ENCODE assay signal across 13 mouse cellular contexts in genomic region chr11:5498931-5499661, GRCm38 (mm10). TPM values are rescaled to one million over a fixed set of nuclear protein-coding genes. Genes with fewer than 3 reads are reported as not detected.
A peak's percentile ranks its signal among the peaks of the same experiment; 100 is the strongest.
DNase-seq lines count a peak whose midpoint lies in the region; ATAC-seq and TF ChIP-seq lines count a peak whose summit lies in the region.
"Had no signal": no experiment of that assay in that cellular context is flagged by ENCODE, and none has a peak within 500 bp of the region (broad histone marks: within the 10 kb centered on the region; RNA-seq: fewer than 3 reads in every experiment).

No protein-coding gene starts in this region.

- H3K27ac ChIP-seq in MEL (ENCODE audit: control insufficient read depth, low read depth, low read length): no peak overlapping the region
- H3K27ac ChIP-seq in kidney, embryonic 14.5 days (ENCODE audit: low read depth, low read length): peak overlapping the region; percentile 31; the same call in 1 of the 2 replicates
- peak overlapping the region; percentile 81 for H3K27ac ChIP-seq in liver, postnatal 0 days (ENCODE audit: low read depth)
- no peak overlapping the region for H3K27ac ChIP-seq in cerebellum, adult 2 months (ENCODE audit: insufficient read depth, low read length)
- H3K27ac ChIP-seq in forebrain, embryonic 16.5 days (ENCODE audit: low read length): no peak overlapping the region
- H3K27ac ChIP-seq: forebrain, embryonic 10.5 days; limb, embryonic 15.5 days had no signal

- no peak overlapping the region for H3K4me2 ChIP-seq in kidney, embryonic 14.5 days (replicated peaks; ENCODE audit: low read depth, low read length)
- peak overlapping the region; percentile 42 for H3K4me2 ChIP-seq in liver, postnatal 0 days (ENCODE audit: low read depth, low read length)
- H3K4me2 ChIP-seq in forebrain, embryonic 16.5 days (ENCODE audit: low read length): no peak overlapping the region
- H3K4me2 ChIP-seq: limb, embryonic 15.5 days had no signal

- ATAC-seq in kidney, embryonic 14.5 days (ENCODE audit: low FRiP score, low TSS enrichment): peak; percentile 52; the same call in 1 of the 2 replicates
- peak; percentile 71 for ATAC-seq in liver, postnatal 0 days
- ATAC-seq in forebrain, embryonic 16.5 days: no peak
- ATAC-seq: hindbrain, embryonic 16.5 days had no signal

- no peaks in the 10 kb centered on the region for H3K79me2 ChIP-seq in MEL (ENCODE audit: control insufficient read depth, insufficient read depth, low read length, poor library complexity)

- no peak for TF ChIP-seq EP300 in MEL (IDR thresholded peaks at IDR 0.05; ENCODE audit: low read depth in 1 of 2, low read length in 2 of 2)
- peak; percentile 40 for TF ChIP-seq EP300 in liver, postnatal 0 days (IDR thresholded peaks at IDR 0.05; ENCODE audit: low read depth)

- TF ChIP-seq RAD21 in MEL (IDR thresholded peaks at IDR 0.05; ENCODE audit: low read depth, low read length): no peak

- DNase-seq in heart, adult 11 months: peak; percentile 90
- no peak for DNase-seq in heart, postnatal 4 days
- DNase-seq in MEL (ENCODE audit: low read depth, low spot score): no peak
- peak; percentile 47 for DNase-seq in liver, postnatal 0 days
- DNase-seq in cerebellum, adult 2 months: no peak
- no peak for DNase-seq in cerebellum, postnatal 4 days (ENCODE audit: low spot score in 2 of 2)
- DNase-seq: cerebellum, adult 11-12 months; spleen, adult 18-20 months had no signal

- no peak overlapping the region for H3K4me3 ChIP-seq in MEL (ENCODE audit: control insufficient read depth in 1 of 2, insufficient read depth in 1 of 2, low read depth in 2 of 2, low read length in 2 of 2)
- no peak overlapping the region for H3K4me3 ChIP-seq in kidney, embryonic 14.5 days (ENCODE audit: low read length)
- H3K4me3 ChIP-seq in liver, postnatal 0 days (ENCODE audit: low read depth, low read length): no peak overlapping the region
- no peak overlapping the region for H3K4me3 ChIP-seq in cerebellum, adult 2 months (replicated peaks; ENCODE audit: insufficient read depth, low read depth, low read length)
- H3K4me3 ChIP-seq in forebrain, embryonic 16.5 days (replicated peaks; ENCODE audit: low read length): no peak overlapping the region
- H3K4me3 ChIP-seq: forebrain, embryonic 10.5 days; limb, embryonic 15.5 days had no signal

- TF ChIP-seq CTCF in MEL (IDR thresholded peaks at IDR 0.05 in 2 of 3, conservative IDR thresholded peaks at IDR 0.05 in 1 of 3; ENCODE audit: control insufficient read depth in 1 of 3, insufficient read depth in 1 of 3, low read depth in 2 of 3, low read length in 3 of 3, poor library complexity in 1 of 3, severe bottlenecking in 1 of 3): no peak
- no peak for TF ChIP-seq CTCF in liver, postnatal 0 days (IDR thresholded peaks at IDR 0.05; ENCODE audit: low read depth)
- TF ChIP-seq CTCF in cerebellum, adult 2 months (IDR thresholded peaks at IDR 0.05; ENCODE audit: borderline replicate concordance, insufficient read depth, low read depth, low read length): no peak

- H3K36me3 ChIP-seq in MEL (ENCODE audit: control insufficient read depth in 1 of 2, insufficient read depth in 2 of 2, low read length in 2 of 2): no peaks in the 10 kb centered on the region
- no peaks in the 10 kb centered on the region for H3K36me3 ChIP-seq in kidney, embryonic 14.5 days (ENCODE audit: control insufficient read depth, insufficient read depth, low read length)
- H3K36me3 ChIP-seq in liver, postnatal 0 days (replicated peaks; ENCODE audit: insufficient read depth, low read length): no peaks in the 10 kb centered on the region
- no peaks in the 10 kb centered on the region for H3K36me3 ChIP-seq in forebrain, embryonic 16.5 days (ENCODE audit: control insufficient read depth, insufficient read depth)
- H3K36me3 ChIP-seq: forebrain, embryonic 10.5 days; limb, embryonic 15.5 days had no signal

- H3K9me3 ChIP-seq in MEL (replicated peaks; ENCODE audit: insufficient read depth, low read length): no peaks in the 10 kb centered on the region
- H3K9me3 ChIP-seq in kidney, embryonic 14.5 days (ENCODE audit: control insufficient read depth, low read length): no peaks in the 10 kb centered on the region
- H3K9me3 ChIP-seq in liver, postnatal 0 days (ENCODE audit: low read length): no peaks in the 10 kb centered on the region
- H3K9me3 ChIP-seq in forebrain, embryonic 16.5 days (ENCODE audit: control insufficient read depth, low read length): no peaks in the 10 kb centered on the region
- H3K9me3 ChIP-seq: forebrain, embryonic 10.5 days; limb, embryonic 15.5 days had no signal

- no peak for TF ChIP-seq POLR2A in MEL (IDR thresholded peaks at IDR 0.05; ENCODE audit: control insufficient read depth in 1 of 2, insufficient read depth in 1 of 2, low read depth in 1 of 2, low read length in 2 of 2, poor library complexity in 1 of 2)
- no peak for TF ChIP-seq POLR2A in cerebellum, adult 2 months (IDR thresholded peaks at IDR 0.05; ENCODE audit: borderline replicate concordance, insufficient read depth, low read length)

- no peaks in the 10 kb centered on the region for H3K27me3 ChIP-seq in MEL (ENCODE audit: control insufficient read depth in 1 of 2, insufficient read depth in 2 of 2, low read length in 2 of 2)
- H3K27me3 ChIP-seq in kidney, embryonic 14.5 days (ENCODE audit: control insufficient read depth, insufficient read depth, low read length): no peaks in the 10 kb centered on the region
- no peaks in the 10 kb centered on the region for H3K27me3 ChIP-seq in liver, postnatal 0 days (ENCODE audit: insufficient read depth, low read length)
- H3K27me3 ChIP-seq in cerebellum, adult 2 months (ENCODE audit: control insufficient read depth, insufficient read depth, low read length): no peaks in the 10 kb centered on the region
- H3K27me3 ChIP-seq in forebrain, embryonic 16.5 days (replicated peaks; ENCODE audit: control insufficient read depth, insufficient read depth, low read length): no peaks in the 10 kb centered on the region
- H3K27me3 ChIP-seq: limb, embryonic 15.5 days had no signal

- H3K9ac ChIP-seq in MEL (ENCODE audit: control insufficient read depth, low read depth, low read length, poor library complexity, severe bottlenecking): no peak overlapping the region
- no peak overlapping the region for H3K9ac ChIP-seq in kidney, embryonic 14.5 days (ENCODE audit: low read depth, low read length)
- peak overlapping the region; percentile 47 for H3K9ac ChIP-seq in liver, postnatal 0 days (replicated peaks)
- H3K9ac ChIP-seq in forebrain, embryonic 16.5 days (replicated peaks; ENCODE audit: low read depth, low read length): no peak overlapping the region
- H3K9ac ChIP-seq: limb, embryonic 15.5 days had no signal

- WGBS in kidney, embryonic 14.5 days: 60% methylated on average over 13 of the region's 13 CpGs
- 41% methylated on average over 13 of the region's 13 CpGs for WGBS in liver, postnatal 0 days (ENCODE audit: insufficient replicate concordance)
- 83% methylated on average over 13 of the region's 13 CpGs for WGBS in cerebellum, adult 2 months
- 83% methylated on average over 13 of the region's 13 CpGs for WGBS in forebrain, embryonic 16.5 days

- H3K4me1 ChIP-seq in MEL (ENCODE audit: control insufficient read depth in 1 of 2, insufficient read depth in 2 of 2, low read length in 2 of 2): peaks cover 0 to 5% of the 10 kb centered on the region in 2 experiments; a peak in 1 of 4 replicates
- H3K4me1 ChIP-seq in kidney, embryonic 14.5 days (ENCODE audit: control insufficient read depth, insufficient read depth, low read length): no peaks in the 10 kb centered on the region
- peaks cover 39% of the 10 kb centered on the region for H3K4me1 ChIP-seq in liver, postnatal 0 days (ENCODE audit: insufficient read depth)
- H3K4me1 ChIP-seq in cerebellum, adult 2 months (ENCODE audit: control insufficient read depth, insufficient read depth, low read length): no peaks in the 10 kb centered on the region
- no peaks in the 10 kb centered on the region for H3K4me1 ChIP-seq in forebrain, embryonic 16.5 days (replicated peaks; ENCODE audit: control insufficient read depth, insufficient read depth, low read length)
- H3K4me1 ChIP-seq: limb, embryonic 15.5 days had no signal

TF ChIP-seq in MEL, 35 proteins besides CTCF, POLR2A, EP300 and RAD21 (continues in another document):
- TF ChIP-seq ZMIZ1 (IDR thresholded peaks at IDR 0.05; ENCODE audit: low read depth, low read length) (no peak), ZNF384 (IDR thresholded peaks at IDR 0.05; ENCODE audit: low read depth, low read length) (0 out of 2 replicates have a peak, but pooled peaks have one; percentile 12), CHD1 (IDR thresholded peaks at IDR 0.05; ENCODE audit: low read depth, low read length) (no peak)

RNA-seq across cellular contexts. Expression of gene Xbp1, which starts 21.4 kb away (rescaled TPM):
- total RNA-seq in heart, postnatal 4 days (2021): 10 to 100 TPM; 51.2 to 65.4 TPM
- total RNA-seq in MEL (2012; rRNA removed): 84.2 and 101 TPM in 2 replicates
- 10 to 100 TPM in 1 of 2 experiments, not detected in 1; 81.8 TPM for polyA plus RNA-seq in MEL (2012; ENCODE audit: insufficient read depth in 1 of 2, insufficient read length in 2 of 2, low read depth in 1 of 2, low replicate concordance in 2 of 2, missing spikeins in 1 of 2)
- polyA plus RNA-seq in kidney, embryonic 14.5 days (2014; fragmentation: Nextera tagmentation; extraction: Ambion mirVana): 141 and 174 TPM in 2 replicates
- 119 and 137 TPM in 2 replicates for polyA plus RNA-seq in liver, postnatal 0 days (2015; fragmentation: Nextera tagmentation; extraction: Ambion mirVana)
- polyA plus RNA-seq in cerebellum, adult 2 months (2012; rRNA removed): 64.5 and 69.7 TPM in 2 replicates
- 135 and 146 TPM in 2 replicates for polyA plus RNA-seq in forebrain, embryonic 16.5 days (2015; fragmentation: Nextera tagmentation; extraction: Ambion mirVana)

RNA-seq across cellular contexts. Expression of gene Ccdc117, which starts 42.9 kb away (rescaled TPM):
- 10 to 100 TPM; 11.3 to 14.1 TPM for total RNA-seq in heart, postnatal 4 days (2021)
- 26.3 and 35.4 TPM in 2 replicates for total RNA-seq in MEL (2012; rRNA removed)
- polyA plus RNA-seq in MEL (2012; ENCODE audit: insufficient read depth in 1 of 2, insufficient read length in 2 of 2, low read depth in 1 of 2, low replicate concordance in 2 of 2, missing spikeins in 1 of 2): 10 to 100 TPM in 1 of 2 experiments, not detected in 1; 19.4 TPM
- polyA plus RNA-seq in kidney, embryonic 14.5 days (2014; fragmentation: Nextera tagmentation; extraction: Ambion mirVana): 11.1 and 21.3 TPM in 2 replicates
- 5.5 and 6.0 TPM in 2 replicates for polyA plus RNA-seq in liver, postnatal 0 days (2015; fragmentation: Nextera tagmentation; extraction: Ambion mirVana)
- polyA plus RNA-seq in cerebellum, adult 2 months (2012; rRNA removed): 12.5 and 13.1 TPM in 2 replicates
- 12.3 and 15.5 TPM in 2 replicates for polyA plus RNA-seq in forebrain, embryonic 16.5 days (2015; fragmentation: Nextera tagmentation; extraction: Ambion mirVana)

RNA-seq across cellular contexts. Expression of gene Znrf3, which starts 54.4 kb away (rescaled TPM):
- total RNA-seq in heart, postnatal 4 days (2021): 10 to 100 TPM; 15.2 to 18.0 TPM
- total RNA-seq in MEL (2012; rRNA removed): 8.2 and 9.2 TPM in 2 replicates
- polyA plus RNA-seq in MEL (2012; ENCODE audit: insufficient read depth in 1 of 2, insufficient read length in 2 of 2, low read depth in 1 of 2, low replicate concordance in 2 of 2, missing spikeins in 1 of 2): 1 to 10 TPM in 1 of 2 experiments, not detected in 1; 9.0 TPM
- polyA plus RNA-seq in kidney, embryonic 14.5 days (2014; fragmentation: Nextera tagmentation; extraction: Ambion mirVana): 20.6 and 21.1 TPM in 2 replicates
- polyA plus RNA-seq in liver, postnatal 0 days (2015; fragmentation: Nextera tagmentation; extraction: Ambion mirVana): 3.9 and 4.5 TPM in 2 replicates
- 5.4 and 5.8 TPM in 2 replicates for polyA plus RNA-seq in cerebellum, adult 2 months (2012; rRNA removed)
- polyA plus RNA-seq in forebrain, embryonic 16.5 days (2015; fragmentation: Nextera tagmentation; extraction: Ambion mirVana): 6.9 and 7.2 TPM in 2 replicates

Comparison
In these comparisons a context has a peak if more than half of its experiments do, and no peak if none do; other contexts are left out.
1. DNase-seq: peak in heart, adult 11 months (single experiment) and liver, postnatal 0 days (single experiment); none in heart, postnatal 4 days (single experiment), MEL (single experiment), cerebellum, adult 2 months (0 of 2) and cerebellum, postnatal 4 days (0 of 2).
2. H3K27ac ChIP-seq: peak in kidney, embryonic 14.5 days (single experiment) and liver, postnatal 0 days (single experiment); none in MEL (single experiment), cerebellum, adult 2 months (single experiment) and forebrain, embryonic 16.5 days (single experiment).